Mouse (Mus musculus): ENCODE results near the gene Notch4.

The Notch4 gene

DNA sequence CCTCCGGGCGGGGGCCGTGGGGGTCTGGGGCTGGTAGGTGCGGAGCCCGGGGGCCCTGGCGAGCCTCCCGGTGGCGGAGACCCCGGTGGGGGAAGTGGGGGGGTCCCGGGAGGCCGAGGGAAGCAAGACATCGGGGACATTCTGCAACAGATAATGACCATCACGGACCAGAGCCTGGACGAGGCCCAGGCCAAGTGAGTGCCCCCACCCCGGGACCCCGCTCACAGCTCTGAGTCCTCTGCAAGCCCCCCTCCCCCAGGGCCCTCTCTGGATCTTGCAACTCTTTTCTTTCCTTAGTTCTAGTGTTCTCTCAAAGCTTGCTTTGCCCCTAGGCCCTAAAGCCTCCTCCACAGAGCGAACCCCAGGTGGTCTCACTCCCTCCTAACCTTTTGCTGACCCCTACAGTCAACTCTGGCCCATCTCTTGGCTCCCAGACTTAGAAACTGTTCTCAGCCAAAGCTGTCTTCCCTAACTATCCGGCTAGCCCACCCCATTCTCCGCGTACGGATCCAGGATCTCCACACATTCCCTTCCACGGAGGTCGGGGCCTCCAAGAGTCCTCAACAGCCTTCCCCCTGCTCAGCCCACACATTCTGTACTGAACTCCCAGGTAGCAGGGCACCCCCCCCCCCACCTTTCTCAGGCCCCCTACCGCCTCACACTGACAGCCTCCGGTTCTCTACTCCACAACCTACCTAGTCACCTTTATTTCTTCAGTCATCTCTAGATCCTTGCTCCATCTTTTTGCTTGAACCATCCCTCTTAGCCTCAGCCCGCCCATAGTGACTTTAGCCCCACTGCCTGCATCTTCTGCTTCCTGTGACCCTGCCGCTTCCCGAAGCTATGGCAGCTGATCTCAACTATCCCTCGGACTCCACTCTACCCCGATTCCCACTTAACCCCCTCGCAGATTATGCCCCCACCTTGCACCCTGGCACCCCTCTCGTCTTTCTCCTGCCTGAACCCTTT is 28.8 kb downstream of the Notch4 start:
- intact Hi-C loops (cut with DNase I): no loop called here

GRCm38 (mm10) chr17:34593752-34594525 is 29.9 kb downstream of the Notch4 start:
- intact Hi-C loops (cut with DNase I): no loop called here

- intact Hi-C loops (cut with DNase I): no loop called here
Measured at GRCm38 (mm10) chr17:34596098-34596497, 32.0 kb downstream of the Notch4 start.

DNA sequence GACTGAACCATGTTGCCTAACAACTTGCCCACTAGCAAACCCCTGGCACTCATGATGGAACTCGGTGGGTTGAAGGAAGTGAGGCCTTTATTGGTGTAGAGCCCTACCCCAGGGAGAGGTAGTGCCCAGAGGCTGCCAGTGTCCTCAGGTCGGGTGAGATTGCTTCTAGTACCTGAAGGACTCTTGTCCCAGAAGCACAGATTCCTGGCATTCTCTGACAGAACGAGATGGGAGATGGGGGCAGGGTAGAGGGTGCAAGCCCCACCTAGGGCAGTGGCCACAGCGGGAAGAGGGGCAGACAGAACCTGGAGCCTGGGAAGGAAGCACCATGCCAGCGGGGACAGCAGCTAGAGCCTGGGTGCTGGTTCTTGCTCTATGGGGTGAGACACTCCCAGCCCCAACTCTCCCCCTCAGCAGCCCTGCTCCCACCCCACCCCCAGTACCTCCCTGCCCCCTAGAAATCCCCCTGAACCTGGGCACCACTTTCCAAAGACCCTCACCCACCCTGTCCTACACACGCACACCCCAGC is 33.6 kb downstream of the Notch4 start, which contains the start of gene Ager:
Gene Ager (plus strand): TSS at position 297 of the 530 bp plus-strand sequence.
- intact Hi-C loops (cut with DNase I): no loop called here

DNA sequence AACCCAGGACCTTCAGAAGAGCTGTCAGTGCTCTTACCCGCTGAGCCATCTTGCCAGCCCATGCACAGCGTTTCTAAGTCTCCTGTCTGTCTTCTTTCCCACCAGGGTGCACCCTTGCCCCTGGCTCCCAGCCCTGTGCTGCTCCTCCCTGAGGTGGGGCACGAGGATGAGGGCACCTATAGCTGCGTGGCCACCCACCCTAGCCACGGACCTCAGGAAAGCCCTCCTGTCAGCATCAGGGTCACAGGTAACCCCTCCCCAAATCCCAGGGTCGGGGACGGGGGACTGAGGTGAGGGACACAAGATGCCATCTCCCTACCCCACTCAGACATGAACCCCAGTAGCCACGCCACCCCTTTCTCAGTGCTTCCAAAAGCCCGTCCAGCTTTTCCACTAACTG is 35.8 kb downstream of the Notch4 start:
- intact Hi-C loops (cut with DNase I): no loop called here

DNA sequence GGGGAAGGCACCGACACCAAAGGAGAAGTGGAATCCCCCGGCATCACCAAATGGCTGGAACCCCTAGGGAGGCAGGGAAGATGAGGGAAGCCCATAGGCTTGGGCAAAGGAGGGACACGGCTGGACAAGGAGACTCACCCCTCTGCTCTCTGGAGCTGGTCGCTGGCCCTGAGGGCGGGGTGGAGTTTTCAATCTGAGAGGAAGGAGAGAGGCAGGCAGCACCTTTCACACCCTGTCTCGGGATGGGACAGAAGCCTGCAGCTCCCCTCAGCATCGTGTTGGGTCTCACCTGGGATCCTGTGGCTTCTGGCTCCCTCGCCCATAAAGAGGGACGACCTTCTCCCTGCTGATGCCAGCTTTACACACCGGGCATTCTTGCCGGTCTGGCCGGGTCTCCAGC is 37.7 kb downstream of the Notch4 start:
- intact Hi-C loops (cut with DNase I): no loop called here

DNA sequence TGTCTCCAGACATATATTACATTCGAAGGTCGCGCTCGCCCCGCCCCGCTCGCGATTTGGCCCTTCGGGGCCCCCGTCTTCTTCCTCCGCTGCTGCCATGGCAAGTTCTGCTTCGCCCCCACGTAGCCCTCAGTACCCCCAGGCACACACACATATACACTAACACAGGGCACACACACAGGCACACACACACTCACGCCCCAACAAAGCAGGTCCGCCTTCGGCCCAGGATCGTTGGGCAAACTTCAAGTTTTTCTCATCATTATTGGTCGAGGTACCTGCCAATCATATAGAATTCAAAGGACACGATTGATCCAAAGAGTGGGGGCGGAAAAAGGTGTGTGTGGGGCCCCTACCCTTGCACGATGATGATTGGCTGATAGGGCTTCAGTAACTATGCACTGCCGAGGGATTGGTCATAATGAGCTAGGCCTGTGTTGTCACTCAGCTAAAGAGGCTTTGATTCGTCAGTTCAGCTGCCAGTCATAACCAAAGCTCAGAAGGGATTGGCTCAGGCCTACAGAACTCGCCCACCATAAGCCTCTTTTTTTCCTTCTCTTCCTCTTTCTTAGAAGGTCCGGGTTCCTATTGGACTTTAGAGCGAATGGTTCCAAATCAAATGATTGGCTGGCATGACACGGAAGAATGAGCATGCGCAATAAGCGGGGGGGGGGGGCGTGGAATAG is 39.5 kb downstream of the Notch4 start, which contains the start of gene Rnf5:
Gene Rnf5 (minus strand): TSS at position 316 of the 686 bp plus-strand sequence.
- intact Hi-C loops (cut with DNase I): no loop called here

- intact Hi-C loops (cut with DNase I): no loop called here
Measured at GRCm38 (mm10) chr17:34604061-34604508, 40.0 kb downstream of the Notch4 start, which contains the start of gene Agpat1. Agpat1 (plus strand) TSS chr17:34604262.

- intact Hi-C loops (cut with DNase I): no loop called here
Measured at GRCm38 (mm10) chr17:34604511-34605237, 40.6 kb downstream of the Notch4 start.

GRCm38 (mm10) chr17:34605609-34606008 is 41.5 kb downstream of the Notch4 start:
- intact Hi-C loops (cut with DNase I): no loop called here

- intact Hi-C loops (cut with DNase I): no loop called here
Measured at GRCm38 (mm10) chr17:34606186-34607039, 42.3 kb downstream of the Notch4 start.

GRCm38 (mm10) chr17:34607997-34608396 is 43.9 kb downstream of the Notch4 start:
- intact Hi-C loops (cut with DNase I): no loop called here

GRCm38 (mm10) chr17:34611050-34611449 is 47.0 kb downstream of the Notch4 start:
- intact Hi-C loops (cut with DNase I): no loop called here

DNA sequence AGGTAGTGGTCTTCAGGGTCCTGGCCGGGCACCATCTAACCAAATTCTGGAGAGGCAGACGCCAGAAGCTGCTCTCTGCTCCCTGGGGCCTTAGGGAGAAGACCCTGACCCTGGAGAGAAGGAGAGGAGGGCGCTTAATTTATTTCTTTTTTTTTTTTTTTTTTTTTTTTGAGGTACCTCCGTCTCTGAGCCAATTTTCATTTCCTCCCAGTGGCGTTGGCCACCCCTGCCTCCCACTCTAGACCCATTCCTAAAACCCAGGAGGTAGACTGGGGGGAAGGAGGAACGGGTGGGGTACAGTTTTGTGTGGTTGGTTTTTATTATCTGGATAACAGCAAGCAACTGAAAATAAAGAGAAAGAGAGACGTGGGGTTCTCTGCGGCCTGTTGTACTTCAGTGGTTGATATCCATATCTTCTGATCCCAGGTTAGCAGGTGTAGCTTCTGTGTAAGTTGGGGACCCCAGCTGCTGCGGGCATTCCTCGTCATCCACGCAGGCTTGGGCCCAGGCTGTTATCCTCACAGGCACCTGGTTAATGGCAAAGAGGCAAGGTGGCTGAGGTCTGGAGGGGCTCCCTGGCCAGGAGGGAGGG is 49.1 kb downstream of the Notch4 start:
- intact Hi-C loops (cut with DNase I): no loop called here

- intact Hi-C loops (cut with DNase I): no loop called here
Measured at GRCm38 (mm10) chr17:34613830-34614229, 49.8 kb downstream of the Notch4 start.

GRCm38 (mm10) chr17:34615871-34616270 is 51.8 kb downstream of the Notch4 start, which contains the start of gene Egfl8:
Egfl8 (minus strand) TSS chr17:34615971.
- intact Hi-C loops (cut with DNase I): loop anchor here (5.0 kb wide), 3 partner anchors 36 to 59 kb away; no protein-coding TSS in a partner anchor

- intact Hi-C loops (cut with DNase I): loop anchor here (2.0 to 5.0 kb wide), 4 partner anchors 33 to 178 kb away; no protein-coding TSS in a partner anchor
Measured at GRCm38 (mm10) chr17:34618999-34619398, 54.9 kb downstream of the Notch4 start.

DNA sequence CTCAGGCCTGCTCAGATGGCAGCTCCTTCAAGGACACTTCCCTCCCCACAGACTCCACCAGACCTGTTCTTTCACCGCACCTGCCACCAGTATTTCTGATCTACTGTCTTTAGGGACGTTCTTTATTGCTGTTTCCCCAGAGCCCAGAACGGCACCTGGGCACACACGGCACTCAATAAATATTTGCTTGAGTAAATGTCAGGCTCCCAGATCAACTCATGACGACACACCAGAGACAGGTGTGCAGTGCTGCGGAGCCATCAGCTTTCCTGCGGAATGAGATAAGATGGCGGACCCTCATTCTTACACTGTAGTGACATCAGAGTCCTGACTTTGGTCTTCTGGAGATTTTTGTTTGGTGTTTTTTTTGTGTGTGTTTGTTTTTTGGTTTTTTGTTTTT is 56.9 kb downstream of the Notch4 start:
- intact Hi-C loops (cut with DNase I): no loop called here

DNA sequence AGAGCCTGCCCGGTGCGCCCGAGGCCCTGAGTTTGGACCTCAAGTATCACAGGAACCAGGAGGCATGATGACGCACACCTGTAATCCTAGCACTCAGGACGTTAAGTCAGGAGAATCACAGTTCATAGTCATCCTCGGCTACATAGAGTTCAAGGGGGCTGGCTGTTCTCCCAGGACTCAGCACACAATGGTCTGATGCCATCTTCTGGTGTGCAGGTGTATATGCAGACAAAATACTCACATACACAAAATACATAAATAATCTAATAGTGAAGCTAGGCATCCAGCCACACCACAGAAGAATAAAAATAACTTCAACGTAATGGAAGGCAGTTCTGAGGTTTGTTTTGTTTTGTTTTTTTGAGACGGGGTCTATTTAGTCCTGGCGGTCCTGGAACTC is 59.1 kb downstream of the Notch4 start:
- intact Hi-C loops (cut with DNase I): no loop called here
